In the genomic region with DNA sequence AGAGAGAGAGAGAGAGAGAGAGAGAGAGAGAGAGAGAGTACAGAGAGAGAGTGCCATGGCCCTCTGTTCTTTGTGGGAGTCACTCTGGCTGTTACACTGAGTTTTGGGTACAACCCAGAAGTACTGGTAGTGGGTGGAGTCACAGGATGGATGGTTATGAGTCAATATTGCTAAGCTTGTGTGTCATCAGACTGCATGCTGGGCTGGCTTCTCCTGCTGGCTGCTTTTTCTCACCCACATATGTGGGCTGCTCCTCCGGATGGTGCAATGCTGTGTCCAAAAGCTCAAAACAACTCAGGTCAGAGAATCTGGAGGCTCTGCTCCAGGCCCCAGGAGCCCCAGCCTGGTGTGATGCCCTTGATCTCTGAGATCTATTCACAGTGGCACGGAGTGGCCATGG, we compare ENCODE assay signal across 9 mouse cellular contexts.
DNase-seq lines count a peak whose midpoint lies in the region; ATAC-seq and TF ChIP-seq lines count a peak whose summit lies in the region.
"Had no signal": no experiment of that assay in that cellular context is flagged by ENCODE, and none has a peak within 500 bp of the region (broad histone marks: within the 10 kb centered on the region; RNA-seq: fewer than 3 reads in every experiment).

No protein-coding gene starts in this region.

- TF ChIP-seq POLR2A in thymus, adult 2 months (IDR thresholded peaks at IDR 0.05; ENCODE audit: control insufficient read depth, extremely low read depth, insufficient read depth, low read length, poor library complexity) = no peak

- no peak overlapping the region for H3K4me3 ChIP-seq in forebrain, postnatal 0 days (ENCODE audit: low read depth, low read length)
- H3K4me3 ChIP-seq in forebrain, embryonic 16.5 days (replicated peaks; ENCODE audit: low read length) = no peak overlapping the region
- no peak overlapping the region for H3K4me3 ChIP-seq in thymus, adult 2 months (ENCODE audit: control insufficient read depth, insufficient read depth, low read length)
- H3K4me3 ChIP-seq in hindbrain, embryonic 12.5 days = no peak overlapping the region
- H3K4me3 ChIP-seq: neural tube, embryonic 13.5 days had no signal

- 75% methylated on average over 2 of the region's 2 CpGs for WGBS in forebrain, postnatal 0 days
- WGBS in forebrain, embryonic 16.5 days = 78% methylated on average over 2 of the region's 2 CpGs
- WGBS in thymus, adult 2 months = 84% methylated on average over 2 of the region's 2 CpGs
- WGBS in hindbrain, embryonic 12.5 days = 81% methylated on average over 2 of the region's 2 CpGs

- no peaks in the 10 kb centered on the region for H3K4me1 ChIP-seq in forebrain, postnatal 0 days (ENCODE audit: insufficient read depth)
- H3K4me1 ChIP-seq in forebrain, embryonic 16.5 days (replicated peaks; ENCODE audit: control insufficient read depth, insufficient read depth, low read length) = no peaks in the 10 kb centered on the region
- H3K4me1 ChIP-seq in thymus, adult 2 months (replicated peaks; ENCODE audit: control insufficient read depth, insufficient read depth, low read length) = peaks cover 24% of the 10 kb centered on the region
- peaks cover 60% of the 10 kb centered on the region for H3K4me1 ChIP-seq in hindbrain, embryonic 12.5 days

- ATAC-seq in forebrain, postnatal 0 days = peak; percentile 49; the same call in 1 of the 2 replicates
- no peak for ATAC-seq in forebrain, embryonic 16.5 days
- ATAC-seq in hindbrain, embryonic 12.5 days (ENCODE audit: low FRiP score) = no peak

- H3K4me2 ChIP-seq in forebrain, postnatal 0 days (ENCODE audit: low read depth) = no peak overlapping the region
- H3K4me2 ChIP-seq in forebrain, embryonic 16.5 days (ENCODE audit: low read length) = no peak overlapping the region
- H3K4me2 ChIP-seq in hindbrain, embryonic 12.5 days (replicated peaks) = no peak overlapping the region
- H3K4me2 ChIP-seq: neural tube, embryonic 13.5 days had no signal

- no peak for DNase-seq in forebrain, postnatal 0 days
- peak; percentile 94 for DNase-seq in 416B (ENCODE audit: low read depth)
- DNase-seq in cerebellum, adult 11 months = peak; percentile 57
- DNase-seq in left cerebral cortex, adult 9 months (ENCODE audit: low spot score in 2 of 2) = peak; percentile 61 to 76
- peak; percentile 45 for DNase-seq in splenic B cell, adult 2 months (ENCODE audit: low read depth, low spot score)
- DNase-seq in thymus, adult 2 months = no peak

- H3K27ac ChIP-seq in forebrain, postnatal 0 days (ENCODE audit: low read depth, low read length) = no peak overlapping the region
- no peak overlapping the region for H3K27ac ChIP-seq in forebrain, embryonic 16.5 days (ENCODE audit: low read length)
- H3K27ac ChIP-seq in thymus, adult 2 months (ENCODE audit: control insufficient read depth, insufficient read depth, low read length) = no peak overlapping the region
- H3K27ac ChIP-seq in hindbrain, embryonic 12.5 days = no peak overlapping the region
- H3K27ac ChIP-seq: neural tube, embryonic 13.5 days had no signal

- H3K9me3 ChIP-seq in forebrain, postnatal 0 days (ENCODE audit: low read length) = no peaks in the 10 kb centered on the region
- H3K9me3 ChIP-seq in forebrain, embryonic 16.5 days (ENCODE audit: control insufficient read depth, low read length) = no peaks in the 10 kb centered on the region
- H3K9me3 ChIP-seq in hindbrain, embryonic 12.5 days (replicated peaks) = no peaks in the 10 kb centered on the region
- H3K9me3 ChIP-seq: neural tube, embryonic 13.5 days had no signal

- TF ChIP-seq CTCF in forebrain, postnatal 0 days (IDR thresholded peaks at IDR 0.05; ENCODE audit: low read depth) = no peak
- no peak for TF ChIP-seq CTCF in thymus, adult 2 months (IDR thresholded peaks at IDR 0.05; ENCODE audit: borderline replicate concordance, control insufficient read depth, extremely low read depth, insufficient read depth, low read length, poor library complexity)

- H3K36me3 ChIP-seq in forebrain, postnatal 0 days (ENCODE audit: insufficient read depth) = no peaks in the 10 kb centered on the region
- H3K36me3 ChIP-seq in forebrain, embryonic 16.5 days (ENCODE audit: control insufficient read depth, insufficient read depth) = no peaks in the 10 kb centered on the region
- H3K36me3 ChIP-seq in splenic B cell, adult 2 months (ENCODE audit: control insufficient read depth, insufficient read depth, low read length, poor library complexity, severe bottlenecking) = no peaks in the 10 kb centered on the region
- H3K36me3 ChIP-seq in thymus, adult 2 months (ENCODE audit: control insufficient read depth, insufficient read depth, low read length) = no peaks in the 10 kb centered on the region
- H3K36me3 ChIP-seq in hindbrain, embryonic 12.5 days = peaks cover 9% of the 10 kb centered on the region

- H3K27me3 ChIP-seq in forebrain, postnatal 0 days (ENCODE audit: insufficient read depth, low read length) = no peaks in the 10 kb centered on the region
- no peaks in the 10 kb centered on the region for H3K27me3 ChIP-seq in forebrain, embryonic 16.5 days (replicated peaks; ENCODE audit: control insufficient read depth, insufficient read depth, low read length)
- no peaks in the 10 kb centered on the region for H3K27me3 ChIP-seq in splenic B cell, adult 2 months (ENCODE audit: control insufficient read depth, insufficient read depth, low read length, poor library complexity, severe bottlenecking)
- no peaks in the 10 kb centered on the region for H3K27me3 ChIP-seq in thymus, adult 2 months (ENCODE audit: control insufficient read depth, insufficient read depth, low read length)
- H3K27me3 ChIP-seq in hindbrain, embryonic 12.5 days = no peaks in the 10 kb centered on the region
- H3K27me3 ChIP-seq: neural tube, embryonic 13.5 days had no signal

- H3K9ac ChIP-seq in forebrain, postnatal 0 days = no peak overlapping the region
- no peak overlapping the region for H3K9ac ChIP-seq in forebrain, embryonic 16.5 days (replicated peaks; ENCODE audit: low read depth, low read length)
- no peak overlapping the region for H3K9ac ChIP-seq in hindbrain, embryonic 12.5 days
- H3K9ac ChIP-seq: neural tube, embryonic 13.5 days had no signal

Comparison
In these comparisons a context has a peak if more than half of its experiments do, and no peak if none do; other contexts are left out.
1. DNase-seq: peak in 416B (single experiment), cerebellum, adult 11 months (single experiment), left cerebral cortex, adult 9 months (2 of 2) and splenic B cell, adult 2 months (single experiment); none in forebrain, postnatal 0 days (single experiment) and thymus, adult 2 months (single experiment).